Mouse (Mus musculus): ENCODE results near the gene Tbkbp1.

The Tbkbp1 gene

GRCm38 (mm10) chr11:97156999-97157398 lies 5.7 kb upstream of the Tbkbp1 start:
- in situ Hi-C loops (cut with MboI): no loop called here

- in situ Hi-C loops (cut with MboI): no loop called here
Measured at GRCm38 (mm10) chr11:97152662-97153287, 1.5 kb upstream of the Tbkbp1 start.

- in situ Hi-C loops (cut with MboI): no loop called here
Measured at GRCm38 (mm10) chr11:97152023-97152426, 730 bp upstream of the Tbkbp1 start.

GRCm38 (mm10) chr11:97150411-97151330 lies 624 bp downstream of the Tbkbp1 start:
- in situ Hi-C loops (cut with MboI): no loop called here

- in situ Hi-C loops (cut with MboI): loop anchor here (5.0 kb wide), 1 partner anchor 38 kb away; no protein-coding TSS in a partner anchor
Measured at GRCm38 (mm10) chr11:97149995-97150410, 1.3 kb downstream of the Tbkbp1 start.

GRCm38 (mm10) chr11:97149026-97149425 lies 2.3 kb downstream of the Tbkbp1 start:
- in situ Hi-C loops (cut with MboI): loop anchor here (5.0 kb wide), 1 partner anchor 37 kb away; no protein-coding TSS in a partner anchor

GRCm38 (mm10) chr11:97148591-97148990 lies 2.7 kb downstream of the Tbkbp1 start:
- in situ Hi-C loops (cut with MboI): loop anchor here (5.0 kb wide), 1 partner anchor 36 kb away; no protein-coding TSS in a partner anchor

- in situ Hi-C loops (cut with MboI): loop anchor here (5.0 kb wide), 1 partner anchor 35 kb away; no protein-coding TSS in a partner anchor
Measured at GRCm38 (mm10) chr11:97147333-97147732, 4.0 kb downstream of the Tbkbp1 start.

- in situ Hi-C loops (cut with MboI): loop anchor here (5.0 kb wide), 1 partner anchor 34 kb away; no protein-coding TSS in a partner anchor
Measured at GRCm38 (mm10) chr11:97146724-97147123, 4.6 kb downstream of the Tbkbp1 start.

GRCm38 (mm10) chr11:97145951-97146350 lies 5.3 kb downstream of the Tbkbp1 start:
- in situ Hi-C loops (cut with MboI): loop anchor here (5.0 kb wide), 1 partner anchor 34 kb away; no protein-coding TSS in a partner anchor

- in situ Hi-C loops (cut with MboI): loop anchor here (5.0 kb wide), 1 partner anchor 33 kb away; no protein-coding TSS in a partner anchor
Measured at GRCm38 (mm10) chr11:97145320-97145719, 6.0 kb downstream of the Tbkbp1 start.

GRCm38 (mm10) chr11:97143196-97143900 lies 7.9 kb downstream of the Tbkbp1 start:
- in situ Hi-C loops (cut with MboI): no loop called here

- in situ Hi-C loops (cut with MboI): no loop called here
Measured at GRCm38 (mm10) chr11:97142159-97142608, 9.1 kb downstream of the Tbkbp1 start.

- in situ Hi-C loops (cut with MboI): no loop called here
Measured at GRCm38 (mm10) chr11:97140811-97141210, 10.5 kb downstream of the Tbkbp1 start.

GRCm38 (mm10) chr11:97139256-97139655 lies 12.0 kb downstream of the Tbkbp1 start:
- in situ Hi-C loops (cut with MboI): no loop called here

GRCm38 (mm10) chr11:97138554-97139226 lies 12.6 kb downstream of the Tbkbp1 start:
- in situ Hi-C loops (cut with MboI): no loop called here

GRCm38 (mm10) chr11:97133270-97133669 lies 18.0 kb downstream of the Tbkbp1 start:
- in situ Hi-C loops (cut with MboI): no loop called here

- in situ Hi-C loops (cut with MboI): no loop called here
Measured at GRCm38 (mm10) chr11:97132185-97132584, 19.1 kb downstream of the Tbkbp1 start.

GRCm38 (mm10) chr11:97131683-97132082 lies 19.6 kb downstream of the Tbkbp1 start:
- in situ Hi-C loops (cut with MboI): no loop called here

- in situ Hi-C loops (cut with MboI): no loop called here
Measured at GRCm38 (mm10) chr11:97130318-97130717, 21.0 kb downstream of the Tbkbp1 start.

- in situ Hi-C loops (cut with MboI): no loop called here
Measured at GRCm38 (mm10) chr11:97128956-97129355, 22.3 kb downstream of the Tbkbp1 start.
